Mouse (Mus musculus) C2C12 (cell line): ENCODE results near the gene Cnksr3. TPM values are rescaled to one million over a fixed set of nuclear protein-coding genes. Genes with fewer than 3 reads are reported as not detected.

ENCODE experiments used
- H3K27me3 ChIP-seq: one replicate; pipeline ENCODE4 v1.6.1; 2011; ENCODE audit not compliant: control insufficient read depth, insufficient read depth, insufficient read length
- H3K36me3 ChIP-seq: one replicate; pipeline ENCODE4 v1.6.1; 2011; ENCODE audit not compliant: control insufficient read depth, insufficient read depth
- H3K4me3 ChIP-seq: one replicate; pipeline ENCODE4 v1.5.1; 2011; ENCODE audit warnings: mild to moderate bottlenecking, control low read depth; ENCODE audit not compliant: poor library complexity, insufficient read depth, severe bottlenecking
- H3K79me2 ChIP-seq: one replicate; pipeline ENCODE4 v1.6.1; 2011; ENCODE audit not compliant: control insufficient read depth, insufficient read depth
- H3K79me3 ChIP-seq: one replicate; pipeline ENCODE4 v1.6.1; 2011; ENCODE audit warnings: low read depth, control low read depth
- H3ac ChIP-seq: one replicate; pipeline ENCODE3; 2011; ENCODE audit warnings: low read depth; ENCODE audit not compliant: control insufficient read depth, insufficient read length
- CEBPB ChIP-seq: IDR thresholded peaks from one replicate; pipeline ENCODE4 v1.6.1; 2011; ENCODE audit warnings: low read depth, mild to moderate bottlenecking, control low read depth, moderate library complexity
- CTCF ChIP-seq: IDR thresholded peaks from one replicate; pipeline ENCODE4 v1.5.1; 2011; ENCODE audit not compliant: control insufficient read depth, insufficient read depth, insufficient read length
- FOSL1 ChIP-seq: IDR thresholded peaks from one replicate; pipeline ENCODE4 v1.8.0; 2011; ENCODE audit warnings: mild to moderate bottlenecking, low read length; ENCODE audit not compliant: poor library complexity, insufficient read depth, severe bottlenecking
- MAX ChIP-seq: IDR thresholded peaks from one replicate; pipeline ENCODE4 v1.6.1; 2011; ENCODE audit warnings: mild to moderate bottlenecking, control low read depth
- MYOD1 ChIP-seq: IDR thresholded peaks from one replicate; pipeline ENCODE4 v1.6.1; 2011; ENCODE audit warnings: low read depth; ENCODE audit not compliant: control insufficient read depth, insufficient read length
- MYOG ChIP-seq: IDR thresholded peaks from one replicate; pipeline ENCODE4 v1.6.1; 2011; ENCODE audit not compliant: control insufficient read depth, insufficient read length; ENCODE audit errors: extremely low read depth
- USF1 ChIP-seq: IDR thresholded peaks from one replicate; pipeline ENCODE4 v1.6.1; 2011; ENCODE audit warnings: low read depth, mild to moderate bottlenecking, control low read depth, moderate library complexity
- polyA plus RNA-seq: library from polyadenylated mRNA; unstranded; fragments of >200 nt; fragmentation: generic; extraction: Trizol; gene quantifications from one replicate; pipeline ENCODE4 v1.2.1, GENCODE M21; 2012; ENCODE audit warnings: missing spikeins

Gene Cnksr3
- polyA plus RNA-seq, 1 experiment: 15.1 TPM

GRCm38 (mm10) chr10:7138049-7138448 lies 74.0 kb downstream of the Cnksr3 start:
- TF ChIP-seq MAX (no peak), MYOD1 (no peak), CEBPB (no peak), USF1 (no peak), CTCF (no peak), MYOG (no peak), FOSL1 (no peak)
- no peaks in the 10 kb centered on the region for H3K79me3 ChIP-seq
- no peaks in the 10 kb centered on the region for H3K27me3 ChIP-seq
- H3ac ChIP-seq: no peak overlapping the region
- peaks cover 32% of the 10 kb centered on the region for H3K36me3 ChIP-seq
- peaks cover 2% of the 10 kb centered on the region for H3K79me2 ChIP-seq
- H3K4me3 ChIP-seq: no peak overlapping the region

GRCm38 (mm10) chr10:7135751-7136150 lies 76.3 kb downstream of the Cnksr3 start:
- Histone ChIP-seq H3K27me3 (no peaks in the 10 kb centered on the region), H3K36me3 (peaks cover 41% of the 10 kb centered on the region), H3K4me3 (no peak overlapping the region), H3K79me2 (no peaks in the 10 kb centered on the region), H3ac (no peak overlapping the region), H3K79me3 (no peaks in the 10 kb centered on the region)
- TF ChIP-seq MAX (no peak), USF1 (no peak), CTCF (no peak), CEBPB (no peak), FOSL1 (no peak), MYOD1 (no peak), MYOG (no peak)

- peaks cover 56% of the 10 kb centered on the region for H3K36me3 ChIP-seq
- H3K79me3 ChIP-seq: no peaks in the 10 kb centered on the region
- H3K4me3 ChIP-seq: no peak overlapping the region
- TF ChIP-seq FOSL1 (no peak), MYOG (no peak), USF1 (no peak), CTCF (no peak), MAX (no peak), MYOD1 (no peak), CEBPB (no peak)
- H3K27me3 ChIP-seq: no peaks in the 10 kb centered on the region
- H3ac ChIP-seq: no peak overlapping the region
- no peaks in the 10 kb centered on the region for H3K79me2 ChIP-seq
These were observed 79.0 kb downstream of the Cnksr3 start for GRCm38 (mm10) chr10:7133005-7133404.

- H3K36me3 ChIP-seq: peaks cover 53% of the 10 kb centered on the region
- H3K4me3 ChIP-seq: no peak overlapping the region
- no peaks in the 10 kb centered on the region for H3K79me3 ChIP-seq
- no peak for TF ChIP-seq FOSL1
- no peaks in the 10 kb centered on the region for H3K79me2 ChIP-seq
- H3K27me3 ChIP-seq: no peaks in the 10 kb centered on the region
- no peak overlapping the region for H3ac ChIP-seq
These were observed 80.6 kb downstream of the Cnksr3 start for GRCm38 (mm10) chr10:7131441-7131840.

GRCm38 (mm10) chr10:7127828-7128227 lies 84.2 kb downstream of the Cnksr3 start:
- Histone ChIP-seq H3K79me3 (no peaks in the 10 kb centered on the region), H3K36me3 (peaks cover 63% of the 10 kb centered on the region), H3K79me2 (no peaks in the 10 kb centered on the region), H3ac (no peak overlapping the region), H3K27me3 (no peaks in the 10 kb centered on the region), H3K4me3 (no peak overlapping the region)
- no peak for TF ChIP-seq CTCF
- no peak for TF ChIP-seq FOSL1
- no peak for TF ChIP-seq CEBPB
- TF ChIP-seq USF1: no peak
- no peak for TF ChIP-seq MYOD1
- TF ChIP-seq MAX: no peak
- no peak for TF ChIP-seq MYOG

DNA sequence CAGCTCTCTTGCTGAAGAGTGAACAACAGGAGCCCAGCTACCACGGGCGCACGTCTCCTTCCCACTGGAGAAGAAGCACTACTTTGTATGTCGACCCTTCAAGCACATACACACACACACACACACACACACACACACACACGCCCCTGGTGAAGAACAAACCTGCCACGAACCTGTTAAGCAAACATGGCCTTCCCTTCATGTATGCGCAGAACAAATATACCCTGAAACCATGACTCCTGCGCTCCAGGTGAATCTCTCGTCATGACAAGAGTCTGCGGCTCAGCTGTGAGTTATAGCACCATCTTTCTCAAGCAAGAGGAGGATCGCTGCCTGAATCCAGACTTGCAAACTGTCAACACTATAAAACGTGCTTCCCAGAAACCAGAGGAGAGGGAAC lies 85.2 kb downstream of the Cnksr3 start:
- no peak overlapping the region for H3ac ChIP-seq
- no peak overlapping the region for H3K4me3 ChIP-seq
- H3K36me3 ChIP-seq: peaks cover 62% of the 10 kb centered on the region
- H3K27me3 ChIP-seq: no peaks in the 10 kb centered on the region
- no peak for TF ChIP-seq USF1
- no peak for TF ChIP-seq CEBPB
- H3K79me3 ChIP-seq: no peaks in the 10 kb centered on the region
- H3K79me2 ChIP-seq: no peaks in the 10 kb centered on the region

DNA sequence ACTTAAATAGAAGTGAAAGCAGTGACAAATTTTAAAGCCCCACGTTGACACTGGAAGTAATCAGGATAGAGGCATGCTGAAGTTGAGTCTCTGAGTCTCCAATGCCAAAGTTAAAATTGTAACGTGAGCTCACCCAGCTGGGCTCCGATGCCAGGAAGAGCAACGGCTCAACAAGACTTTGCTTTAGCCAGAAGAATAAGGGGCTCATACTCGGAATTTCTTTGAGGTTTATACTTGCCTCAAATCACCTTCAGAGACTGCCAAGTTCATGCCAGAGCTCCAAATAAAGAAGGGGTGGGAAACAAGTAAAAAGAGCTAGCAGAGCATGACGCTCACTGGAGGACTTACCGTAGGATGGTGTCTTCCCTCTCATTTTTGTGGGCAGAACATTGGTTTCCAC lies 85.8 kb downstream of the Cnksr3 start:
- Histone ChIP-seq H3K27me3 (no peaks in the 10 kb centered on the region), H3ac (no peak overlapping the region), H3K79me2 (no peaks in the 10 kb centered on the region), H3K4me3 (no peak overlapping the region), H3K79me3 (no peaks in the 10 kb centered on the region), H3K36me3 (peaks cover 66% of the 10 kb centered on the region)
- no peak for TF ChIP-seq MAX
- no peak for TF ChIP-seq USF1
- no peak for TF ChIP-seq CEBPB
- TF ChIP-seq CTCF: no peak
- no peak for TF ChIP-seq FOSL1
- no peak for TF ChIP-seq MYOD1
- TF ChIP-seq MYOG: no peak
